Mouse (Mus musculus): ENCODE data around the gene Tas2r137.

GRCm38 (mm10) chr6:40493229-40493628 is 2.2 kb downstream of the Tas2r137 start, which contains the start of gene Tas2r108:
- no peak for TF ChIP-seq CTCF (IDR thresholded peaks at IDR 0.05; ENCODE audit: extremely low read depth, insufficient read length, insufficient replicate concordance, low read depth, low read length)
- TF ChIP-seq POLR2A (IDR thresholded peaks at IDR 0.05; ENCODE audit: low read depth, low read length), result no peak
